Mouse (Mus musculus): ENCODE measurements around the gene Tomm40.

GRCm38 (mm10) chr7:19718297-19718952 lies 3.2 kb upstream of the Tomm40 start:
- TF ChIP-seq GATA1 (IDR thresholded peaks at IDR 0.05; ENCODE audit: low read length) (no peak), TAL1 (IDR thresholded peaks at IDR 0.05; ENCODE audit: low read length) (no peak)

Data from erythroblast, embryonic 14.5 days (primary cell).